Mouse (Mus musculus): ENCODE results near the gene Ybx2.
A peak's percentile ranks its signal among the peaks of the same experiment; 100 is the strongest.

The Ybx2 gene

DNA sequence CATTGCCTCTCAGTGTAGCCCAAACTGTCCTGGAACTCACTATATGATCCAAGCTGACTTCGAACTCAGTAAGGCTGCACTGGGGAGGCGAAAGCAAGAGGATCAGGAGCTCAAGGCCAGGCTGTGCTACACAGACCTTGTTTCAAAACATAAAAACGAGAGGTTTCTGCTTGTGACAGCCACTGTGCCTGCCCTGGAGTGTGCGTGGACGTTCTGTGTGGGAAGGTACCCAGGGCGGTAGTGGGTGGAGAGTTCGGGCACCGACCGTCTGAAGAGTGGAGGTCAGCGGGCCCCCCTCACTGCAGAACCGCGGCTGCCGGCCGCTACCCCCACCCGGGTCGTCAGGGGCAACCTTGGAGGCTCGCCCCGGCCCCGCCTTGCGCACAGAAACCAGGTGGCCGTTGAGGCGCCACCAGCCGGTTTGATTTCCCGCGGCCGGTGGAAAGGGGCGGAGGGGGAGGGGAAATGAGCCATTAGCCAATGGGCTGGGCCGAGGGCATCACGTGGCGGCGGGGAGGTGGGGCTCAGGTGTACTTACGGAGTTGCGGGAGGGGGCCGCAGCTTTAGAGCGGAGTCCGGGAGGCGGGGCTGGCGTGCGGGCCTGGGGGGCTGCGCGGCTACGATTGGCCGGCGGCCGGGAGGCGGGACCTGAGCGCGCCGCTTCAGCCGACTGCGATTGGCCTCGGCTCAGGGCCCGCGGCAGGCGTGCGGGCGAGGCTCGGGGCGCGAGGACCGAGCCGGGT lies at the start of gene Ybx2:
Gene Ybx2, plus strand, starts transcription at position 660 of the 743 bp plus-strand sequence.
- DNase-seq (ENCODE audit: low spot score) = peak; percentile 80

DNA sequence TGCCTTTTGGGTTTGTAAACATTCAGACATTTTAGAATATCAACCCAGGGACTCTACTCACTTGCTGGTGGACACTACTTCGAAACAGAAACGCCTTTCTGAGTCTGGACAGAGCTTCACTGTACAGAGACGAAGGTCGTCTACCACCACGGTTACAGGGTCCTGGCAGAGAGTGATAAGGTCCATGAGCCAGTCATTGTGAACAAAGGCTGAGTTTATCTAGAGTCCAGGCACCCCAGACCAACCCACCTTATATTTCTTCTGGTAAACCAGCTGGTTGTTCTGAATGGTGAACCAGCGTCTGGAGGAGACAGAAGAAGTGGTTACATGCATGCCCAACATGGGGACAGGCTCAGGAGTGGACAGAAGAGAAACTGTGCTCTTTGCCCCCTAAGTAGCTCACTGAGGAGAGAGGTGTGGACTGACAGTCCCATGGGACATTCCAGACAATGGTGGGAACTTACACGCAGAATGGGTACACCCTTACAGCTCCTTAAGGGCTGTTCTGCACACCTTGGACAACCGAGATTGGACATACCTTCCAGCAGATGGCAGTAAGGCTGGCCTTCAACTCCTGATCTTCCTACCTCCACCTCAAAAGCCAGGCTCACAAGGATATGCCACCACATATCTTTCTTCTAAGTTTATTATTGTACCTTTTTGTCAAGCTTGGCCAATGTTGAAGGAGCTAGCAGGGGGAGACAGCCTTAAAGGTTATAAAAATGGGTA lies 48.5 kb upstream of the Ybx2 start:
- DNase-seq (ENCODE audit: low spot score) = no peak

DNA sequence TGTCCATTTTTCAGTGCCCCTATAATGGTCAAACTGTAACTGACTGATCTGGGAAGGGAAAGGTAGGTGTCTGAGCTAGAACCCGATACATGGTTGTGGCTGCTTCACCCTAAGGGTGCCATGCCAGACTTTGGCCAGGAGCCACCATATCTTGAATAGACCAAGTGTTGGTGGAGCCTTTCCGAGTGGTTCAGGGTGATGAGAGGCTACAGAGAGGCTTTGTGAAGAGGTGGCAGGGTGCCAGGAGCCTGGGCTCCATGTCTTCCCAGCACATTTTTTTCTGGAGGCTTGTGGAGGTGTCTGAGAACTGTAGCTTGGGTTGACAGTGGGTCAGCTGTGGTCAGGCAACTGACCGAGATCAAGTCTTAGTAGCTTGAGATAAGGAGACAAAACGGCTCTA lies 44.1 kb upstream of the Ybx2 start:
- no peak for DNase-seq (ENCODE audit: low spot score)

DNA sequence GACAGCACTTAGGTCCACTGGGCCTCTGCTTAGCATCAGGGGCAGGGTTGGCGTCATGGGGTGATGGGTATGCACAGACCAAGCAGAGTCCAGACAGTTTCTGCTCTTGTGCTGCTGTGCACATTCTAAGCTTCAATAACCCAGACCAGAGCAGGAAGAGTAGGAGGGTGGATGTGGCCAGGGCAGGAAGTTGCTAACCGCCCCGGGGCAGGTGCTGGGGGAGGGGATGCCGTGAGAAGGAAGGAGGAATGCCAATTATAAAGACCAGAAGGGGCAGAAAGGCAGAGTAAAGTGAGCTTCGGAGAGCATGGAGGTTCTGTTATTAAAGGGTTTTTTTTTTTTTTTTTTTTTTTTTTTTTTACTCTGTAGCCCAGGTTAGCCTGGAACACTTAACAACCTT lies 40.9 kb upstream of the Ybx2 start:
- DNase-seq (ENCODE audit: low spot score) = no peak

DNA sequence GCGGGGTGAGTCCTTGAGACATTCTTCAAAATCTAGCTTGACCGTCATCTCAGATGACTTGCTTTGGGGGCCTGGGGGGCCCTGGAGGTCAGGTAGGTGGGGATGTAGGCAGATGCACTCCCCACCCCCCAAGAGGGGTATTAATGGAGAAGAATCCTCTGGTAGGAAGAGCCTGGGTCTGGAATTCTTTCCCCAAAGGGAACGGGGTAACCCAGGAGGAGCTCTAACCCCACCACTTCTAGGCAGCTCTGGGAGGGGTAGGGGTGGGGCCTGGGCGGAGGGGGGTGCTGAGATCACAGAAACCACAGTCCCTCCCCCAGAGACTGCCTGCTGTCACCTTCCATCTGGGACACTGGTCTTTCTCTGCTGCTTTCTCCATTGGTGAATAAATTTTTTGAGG lies 40.3 kb upstream of the Ybx2 start, which contains the start of gene Acap1:
Gene Acap1, minus strand, starts transcription at position 249 of the 400 bp plus-strand sequence.
- DNase-seq (ENCODE audit: low spot score) = no peak

DNA sequence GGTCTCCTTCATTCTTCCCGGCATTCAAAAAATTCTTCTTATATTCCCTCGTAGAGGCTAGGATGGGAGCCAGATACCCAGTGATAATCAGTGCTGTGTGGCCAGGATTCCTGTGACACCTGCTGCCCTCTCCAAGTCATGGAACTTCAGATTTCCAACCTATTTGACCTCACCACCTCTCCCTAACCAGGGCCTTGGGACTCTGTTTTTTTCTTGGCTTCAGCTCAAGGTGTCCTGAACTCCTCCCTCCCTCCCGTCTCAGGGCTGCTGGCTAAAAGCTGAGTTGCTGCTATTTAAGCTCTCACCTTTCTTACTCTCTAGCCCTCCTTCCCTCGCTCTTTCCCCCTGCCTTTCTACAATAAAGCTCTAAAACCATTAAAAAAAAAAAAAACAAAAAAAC lies 35.7 kb upstream of the Ybx2 start:
- no peak for DNase-seq (ENCODE audit: low spot score)

DNA sequence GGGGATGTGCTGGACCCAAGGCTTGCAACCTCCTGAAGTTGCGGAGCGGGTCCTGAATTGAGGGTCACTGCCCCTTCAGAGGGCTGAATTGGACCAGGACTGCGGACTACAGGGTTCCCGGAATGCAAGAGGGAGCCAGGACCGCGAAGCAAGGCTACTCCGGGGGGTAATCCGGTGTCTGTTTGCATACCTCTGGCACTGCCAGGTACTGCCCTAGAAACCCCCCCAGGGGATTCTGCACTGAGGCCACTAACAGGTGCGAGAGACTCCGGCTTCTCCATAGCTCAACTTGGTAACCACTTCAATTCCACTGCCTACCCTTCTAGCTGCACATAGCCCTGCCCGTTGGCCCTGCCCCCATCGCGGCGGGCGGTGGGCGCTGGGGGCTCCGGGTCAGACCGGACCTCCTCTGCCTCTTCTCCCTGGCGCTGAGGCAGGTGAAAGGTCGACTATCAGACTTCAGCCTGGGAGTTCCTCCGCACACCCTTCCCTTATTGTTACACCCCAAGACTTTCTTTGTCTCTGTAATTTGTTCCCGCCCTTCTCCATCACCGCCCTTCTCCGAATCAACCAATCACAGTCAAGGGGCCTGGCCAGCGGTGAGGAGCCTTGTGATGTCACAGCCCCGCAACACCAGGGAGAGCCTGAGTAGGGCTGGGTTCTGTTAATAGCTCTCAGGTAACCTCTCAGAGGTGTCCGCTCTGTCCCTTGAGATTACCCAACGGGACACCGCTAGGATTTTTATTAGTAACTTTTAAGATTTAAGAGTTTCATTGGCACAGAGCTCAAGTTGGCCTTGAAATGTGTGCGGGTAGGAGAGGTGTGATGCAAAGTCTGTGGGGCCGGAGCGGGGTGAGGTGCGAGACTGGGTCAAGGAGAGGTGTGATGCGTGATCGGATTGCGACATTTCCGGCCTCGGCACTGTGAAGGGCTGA lies 34.9 kb upstream of the Ybx2 start, which contains the start of the genes 2810408A11Rik and Neurl4:
Gene 2810408A11Rik, minus strand, starts transcription at position 517 of the 935 bp plus-strand sequence.
Gene Neurl4, plus strand, starts transcription at position 602 of the 935 bp plus-strand sequence.
- DNase-seq (ENCODE audit: low spot score) = peak; percentile 91

DNA sequence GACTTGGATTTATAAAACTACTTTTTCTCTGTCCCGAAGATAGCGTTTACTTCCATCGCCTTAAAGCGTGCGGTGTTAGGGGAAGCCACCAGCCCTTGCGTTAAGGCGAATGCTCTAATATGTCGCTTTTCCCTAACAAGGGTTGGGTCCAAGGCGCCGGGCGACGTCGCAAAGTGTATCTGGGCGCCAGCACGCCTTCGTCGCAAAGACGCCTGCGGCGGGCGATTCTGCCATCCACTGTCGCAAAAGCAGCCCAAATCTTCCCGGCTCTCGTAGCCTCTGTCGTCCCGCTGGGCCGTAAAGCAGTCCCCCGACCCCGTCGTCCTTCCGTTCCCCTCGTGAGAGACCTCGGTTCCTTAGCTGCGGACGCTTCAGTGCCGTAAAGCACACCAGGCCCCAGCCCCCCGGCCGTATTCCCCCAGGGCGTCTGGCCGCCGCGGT lies 34.2 kb upstream of the Ybx2 start:
- DNase-seq (ENCODE audit: low spot score) = peak; percentile 98

DNA sequence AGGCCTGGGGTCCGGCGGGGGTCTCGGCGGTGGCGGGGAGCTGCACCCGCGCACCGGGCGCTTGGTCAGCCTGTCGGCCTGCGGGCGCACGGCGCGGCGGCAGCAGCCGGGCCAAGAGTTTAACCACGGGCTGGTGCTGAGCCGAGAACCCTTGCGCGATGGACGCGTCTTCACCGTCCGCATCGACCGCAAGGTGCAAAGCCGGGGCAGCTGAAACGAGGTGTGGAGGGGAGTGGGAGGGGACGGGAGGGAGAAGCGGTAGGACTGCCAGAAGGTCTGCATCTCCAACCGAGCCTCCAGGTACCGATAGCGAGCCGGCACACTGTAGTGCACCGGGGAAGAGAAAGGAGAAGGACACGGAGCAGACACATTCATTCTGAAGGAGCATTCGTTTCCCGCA lies 33.6 kb upstream of the Ybx2 start:
- DNase-seq (ENCODE audit: low spot score) = peak; percentile 46

DNA sequence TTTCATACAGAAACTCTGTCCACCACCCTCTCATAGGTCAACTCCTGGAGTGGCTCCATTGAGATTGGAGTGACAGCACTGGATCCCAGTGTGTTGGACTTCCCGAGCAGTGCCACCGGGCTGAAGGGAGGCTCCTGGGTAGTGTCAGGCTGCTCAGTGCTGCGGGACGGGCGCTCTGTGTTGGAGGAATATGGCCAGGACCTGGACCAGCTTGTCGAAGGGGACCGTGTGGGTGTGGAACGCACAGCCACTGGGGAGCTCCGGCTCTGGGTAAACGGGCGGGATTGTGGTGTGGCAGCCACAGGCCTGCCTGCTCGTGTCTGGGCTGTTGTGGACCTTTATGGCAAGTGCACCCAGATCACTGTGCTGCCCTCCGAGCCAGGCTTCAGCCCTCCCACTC lies 32.6 kb upstream of the Ybx2 start:
- no peak for DNase-seq (ENCODE audit: low spot score)

DNA sequence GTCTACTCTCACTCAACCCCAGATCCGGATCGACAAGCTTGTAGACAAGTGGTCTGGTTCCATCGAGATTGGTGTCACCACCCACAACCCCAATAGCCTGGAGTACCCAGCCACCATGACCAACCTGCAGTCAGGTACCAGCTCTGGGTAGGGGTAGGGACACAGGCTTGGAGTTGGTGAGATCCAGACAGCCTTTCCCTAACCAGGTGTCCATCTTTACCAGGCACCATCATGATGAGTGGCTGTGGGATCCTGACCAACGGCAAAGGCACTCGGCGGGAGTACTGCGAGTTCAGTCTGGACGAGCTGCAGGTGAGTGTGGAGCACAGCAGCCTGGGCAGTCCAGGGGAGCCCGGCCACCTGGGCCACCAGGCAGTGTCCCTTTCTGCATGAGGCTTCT lies 31.3 kb upstream of the Ybx2 start:
- no peak for DNase-seq (ENCODE audit: low spot score)

DNA sequence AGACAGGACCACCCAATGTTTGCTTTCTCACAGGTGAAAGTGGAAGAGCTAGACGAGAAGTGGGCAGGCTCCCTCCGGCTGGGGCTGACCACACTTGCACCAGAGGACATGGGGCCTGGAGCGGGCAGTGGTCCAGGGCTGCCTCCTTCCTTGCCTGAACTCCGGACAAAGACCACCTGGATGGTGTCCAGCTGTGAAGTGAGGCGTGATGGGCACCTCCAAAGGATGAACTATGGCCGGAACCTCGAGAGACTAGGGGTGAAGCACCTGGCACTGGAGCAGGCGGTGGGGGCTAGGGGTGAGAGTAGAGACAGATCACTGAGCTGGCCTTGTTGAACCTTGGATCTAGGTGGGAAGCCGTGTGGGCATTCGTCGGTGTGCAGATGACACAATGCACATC lies 27.0 kb upstream of the Ybx2 start:
- DNase-seq (ENCODE audit: low spot score) = no peak

DNA sequence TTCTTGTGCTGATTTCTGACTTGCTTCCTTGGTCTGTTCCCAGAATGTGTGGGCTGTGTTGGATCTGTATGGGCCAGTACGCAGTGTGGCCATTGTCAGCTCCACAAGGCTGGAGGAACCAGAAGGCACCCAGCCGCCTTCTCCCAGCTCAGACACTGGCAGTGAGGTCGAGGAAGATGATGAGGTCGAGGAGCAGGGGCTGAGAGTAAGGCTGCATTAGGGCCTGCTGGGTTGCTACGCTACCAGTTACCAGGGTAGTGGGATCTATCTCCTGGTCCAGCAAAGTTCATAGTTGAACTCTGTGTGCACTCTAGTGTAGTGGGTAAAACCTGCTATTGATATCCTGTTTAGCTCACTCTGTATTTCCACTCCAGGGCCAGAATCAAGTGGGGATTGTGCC lies 26.4 kb upstream of the Ybx2 start:
- no peak for DNase-seq (ENCODE audit: low spot score)

DNA sequence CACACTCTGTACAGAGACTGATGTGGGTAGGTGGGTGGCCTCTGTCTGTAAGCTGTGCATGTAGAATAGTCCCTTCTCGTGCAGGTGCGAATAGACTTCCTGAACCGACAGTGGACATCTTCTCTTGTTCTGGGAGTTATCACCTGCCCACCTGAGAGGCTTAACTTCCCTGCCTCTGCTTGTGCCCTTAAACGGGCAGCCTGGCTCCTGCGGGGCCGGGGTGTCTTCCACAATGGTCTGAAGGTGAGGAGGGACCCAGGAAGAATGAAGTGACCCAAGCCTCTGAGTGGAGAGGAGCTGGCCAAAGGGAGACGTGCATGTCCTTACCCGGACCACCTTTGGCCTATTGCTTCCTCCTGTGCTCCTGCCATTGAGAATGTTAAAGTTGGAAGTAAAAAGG lies 25.4 kb upstream of the Ybx2 start:
- DNase-seq (ENCODE audit: low spot score) = no peak

DNA sequence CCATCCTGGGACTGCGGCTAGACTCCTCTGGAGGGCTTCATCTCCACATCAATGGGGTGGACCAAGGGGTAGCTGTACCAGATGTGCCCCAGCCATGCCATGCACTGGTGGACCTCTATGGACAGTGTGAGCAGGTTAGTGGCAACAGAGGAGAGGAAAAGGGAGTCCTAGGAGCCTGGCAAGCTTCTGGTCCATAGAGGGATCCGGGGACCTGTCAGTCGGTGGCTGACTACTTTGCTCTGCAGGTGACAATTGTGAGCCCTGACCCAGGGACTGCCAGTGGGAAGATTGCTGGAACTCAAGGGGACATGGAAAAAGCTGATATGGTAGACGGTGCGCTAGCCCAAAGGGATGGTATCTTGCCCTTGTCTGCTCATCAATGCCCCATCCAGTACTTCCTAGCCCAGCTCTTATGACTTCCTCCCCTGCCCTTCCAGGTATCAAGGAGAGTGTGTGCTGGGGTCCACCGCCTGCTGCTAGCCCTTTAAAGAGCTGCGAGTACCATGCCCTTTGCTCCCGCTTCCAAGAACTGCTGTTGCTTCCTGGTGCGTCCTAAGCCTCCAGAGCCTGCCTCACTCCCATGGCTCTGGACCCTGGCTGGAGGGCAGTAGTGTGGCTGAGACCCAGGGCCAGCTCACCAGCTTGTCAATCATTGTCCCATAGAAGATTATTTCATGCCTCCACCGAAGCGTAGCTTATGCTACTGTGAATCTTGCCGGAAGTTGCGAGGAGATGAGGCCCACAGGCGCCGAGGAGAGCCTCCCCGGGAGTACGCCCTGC lies 24.6 kb upstream of the Ybx2 start:
- no peak for DNase-seq (ENCODE audit: low spot score)

DNA sequence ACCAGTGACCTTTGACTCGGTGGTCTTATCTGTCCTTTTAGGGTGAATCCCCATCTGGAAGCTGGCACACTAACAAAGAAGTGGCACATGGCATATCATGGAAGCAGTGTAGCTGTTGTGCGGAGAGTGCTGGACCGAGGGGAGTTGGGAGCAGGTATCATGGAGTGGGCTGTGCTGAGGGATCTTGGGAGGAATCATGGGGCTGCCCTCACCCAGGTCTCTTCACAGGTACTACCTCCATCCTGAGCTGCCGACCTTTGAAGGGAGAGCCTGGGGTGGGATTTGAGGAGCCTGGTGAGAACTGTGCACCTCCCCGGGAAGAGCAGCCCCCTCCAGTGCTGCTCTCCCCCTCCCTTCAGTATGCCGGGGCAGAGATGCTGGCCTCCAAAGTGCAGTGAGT lies 23.9 kb upstream of the Ybx2 start:
- no peak for DNase-seq (ENCODE audit: low spot score)

DNA sequence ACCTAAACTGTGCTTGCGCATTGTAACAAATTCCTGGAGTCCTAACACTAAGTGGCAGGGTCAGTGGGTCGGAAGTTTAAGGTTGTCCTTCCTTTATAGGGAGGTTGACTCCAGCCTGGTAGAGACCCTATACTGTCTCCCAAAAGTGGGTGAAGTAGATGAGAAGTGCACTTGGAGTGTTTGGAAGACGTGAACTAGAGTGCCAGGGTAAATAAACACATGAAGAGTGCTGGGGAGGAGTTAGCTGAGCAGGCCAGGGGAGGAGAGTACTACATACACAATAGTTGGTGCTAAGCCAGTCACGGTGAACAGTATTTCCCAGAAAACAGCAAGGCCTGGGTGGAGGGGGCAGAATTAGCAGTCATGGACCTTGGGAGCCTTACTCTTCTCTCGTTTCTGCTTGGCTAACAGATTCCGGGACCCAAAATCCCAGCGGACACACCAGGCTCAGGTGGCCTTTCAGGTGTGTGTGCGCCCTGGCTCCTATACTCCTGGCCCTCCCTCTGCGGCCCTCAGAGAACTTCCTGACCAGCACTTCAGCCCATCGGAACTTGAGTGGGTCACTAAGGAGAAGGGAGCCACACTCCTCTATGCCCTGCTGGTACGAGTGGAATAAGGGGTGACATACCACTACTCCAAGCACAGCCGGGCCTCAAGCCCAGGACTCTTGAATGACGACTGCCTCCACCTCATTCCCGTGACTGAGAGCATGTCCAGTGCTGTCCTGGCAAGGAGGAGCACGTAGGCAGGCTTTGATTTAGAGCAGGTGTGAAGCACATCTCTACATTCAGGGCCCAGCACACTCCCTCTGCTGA lies 22.7 kb upstream of the Ybx2 start:
- no peak for DNase-seq (ENCODE audit: low spot score)

DNA sequence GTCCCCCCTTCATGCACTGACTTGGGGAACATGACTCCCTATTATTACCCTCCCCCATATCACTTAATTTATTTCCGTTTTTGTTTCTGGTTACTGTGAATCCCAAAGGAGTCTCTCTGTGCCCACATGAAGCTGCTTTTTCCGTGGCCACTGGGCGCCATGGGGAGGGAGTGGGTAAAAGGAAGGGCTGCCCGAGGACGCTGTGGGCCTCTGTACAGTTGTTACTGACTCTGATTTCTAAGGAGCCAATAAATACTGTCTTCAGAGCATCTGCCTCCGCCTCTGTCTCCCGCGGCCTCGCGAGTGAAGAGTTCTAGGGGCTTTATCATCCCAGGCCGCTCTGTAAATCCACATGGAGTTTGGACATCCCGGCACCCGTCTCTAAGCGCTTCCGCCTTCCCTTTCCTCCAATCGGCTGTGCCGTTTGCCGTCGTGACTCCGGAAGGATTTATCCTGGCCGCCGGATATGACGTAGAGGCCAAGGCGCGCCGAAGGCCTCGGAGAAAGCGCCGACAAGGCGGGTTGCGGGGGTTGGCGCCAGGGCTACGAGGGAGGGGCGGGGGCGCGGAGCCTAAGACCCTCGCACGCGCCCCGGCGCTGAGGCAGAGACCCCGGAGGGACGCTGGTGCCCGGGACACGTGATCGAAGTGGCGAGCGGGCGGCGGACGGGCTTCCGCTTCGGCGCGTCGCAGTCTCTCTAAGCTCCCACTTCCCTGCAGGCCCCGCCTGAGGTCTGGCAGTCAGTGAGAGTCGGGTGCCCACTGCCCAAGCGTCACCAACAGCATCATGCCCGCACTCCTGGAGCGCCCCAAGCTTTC lies 21.8 kb upstream of the Ybx2 start, which contains the start of gene Gps2:
Gene Gps2, plus strand, starts transcription at position 335 of the 818 bp plus-strand sequence.
- DNase-seq (ENCODE audit: low spot score) = peak; percentile 93

DNA sequence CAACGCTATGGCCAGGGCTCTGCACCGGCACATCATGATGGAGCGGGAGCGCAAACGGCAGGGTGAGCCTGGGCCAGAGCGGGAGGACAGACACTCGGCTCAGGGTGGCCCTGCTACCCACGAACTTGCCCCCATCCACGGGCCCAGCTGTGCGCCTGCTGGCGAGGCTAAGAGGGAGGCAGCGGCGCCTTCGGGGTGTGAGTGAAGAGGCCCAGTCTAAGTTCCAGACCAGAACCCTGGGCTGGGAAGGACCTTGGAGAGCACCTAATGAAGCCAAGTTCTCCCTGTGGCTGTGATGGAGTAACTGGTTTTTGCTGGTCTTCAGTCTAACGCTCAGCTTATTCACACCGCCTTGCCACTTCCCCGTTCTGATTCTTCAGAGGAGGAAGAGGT lies 21.2 kb upstream of the Ybx2 start:
- DNase-seq (ENCODE audit: low spot score) = no peak
